ENCODE assay signal across 24 mouse cellular contexts in the genomic region with DNA sequence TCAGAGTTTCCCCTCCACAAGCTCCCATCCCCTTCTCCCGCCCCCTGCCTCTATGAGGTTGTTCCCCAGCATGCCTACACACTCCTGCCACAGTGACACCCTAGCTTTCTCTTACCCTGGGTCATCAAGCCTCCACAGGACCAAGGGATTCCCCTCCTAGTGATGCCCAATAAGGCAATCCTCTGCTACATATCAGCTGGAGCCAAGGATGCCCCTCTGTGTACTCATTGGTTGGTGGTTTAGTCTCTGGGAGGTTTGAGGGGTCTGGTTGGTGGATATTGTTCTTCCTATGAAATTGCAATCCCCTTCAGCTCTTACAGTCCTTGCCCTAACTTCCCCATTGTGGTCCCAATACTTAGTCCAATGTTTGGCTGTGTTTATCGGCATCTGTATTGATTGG.
DNase-seq lines count a peak whose midpoint lies in the region; ATAC-seq and TF ChIP-seq lines count a peak whose summit lies in the region.
"Had no signal": no experiment of that assay in that cellular context is flagged by ENCODE, and none has a peak within 500 bp of the region (broad histone marks: within the 10 kb centered on the region; RNA-seq: fewer than 3 reads in every experiment).

No protein-coding gene starts in this region.

- H3K27me3 ChIP-seq in heart, adult 2 months (ENCODE audit: control insufficient read depth, insufficient read depth, low read length) = no peaks in the 10 kb centered on the region
- no peaks in the 10 kb centered on the region for H3K27me3 ChIP-seq in hindbrain, embryonic 12.5 days
- no peaks in the 10 kb centered on the region for H3K27me3 ChIP-seq in hindbrain, postnatal 0 days (ENCODE audit: insufficient read depth, low read length)
- H3K27me3 ChIP-seq: CH12.LX; embryonic facial prominence, embryonic 12.5 days; forebrain, embryonic 13.5 days; forebrain, embryonic 15.5 days; Patski had no signal

- H3K79me2 ChIP-seq in heart, adult 2 months (replicated peaks; ENCODE audit: control insufficient read depth, insufficient read depth, low read length) = no peaks in the 10 kb centered on the region

- no peak for TF ChIP-seq EP300 in heart, adult 2 months (IDR thresholded peaks at IDR 0.05; ENCODE audit: insufficient read depth, low read depth, low read length)

- H3K9me3 ChIP-seq in hindbrain, embryonic 12.5 days (replicated peaks) = peaks cover 69% of the 10 kb centered on the region
- H3K9me3 ChIP-seq in hindbrain, postnatal 0 days (ENCODE audit: low read length) = peaks cover 60% of the 10 kb centered on the region

- WGBS in heart, adult 2 months = 65% methylated on average over 2 of the region's 2 CpGs
- 79% methylated on average over 2 of the region's 2 CpGs for WGBS in hindbrain, embryonic 12.5 days
- 82% methylated on average over 2 of the region's 2 CpGs for WGBS in hindbrain, postnatal 0 days

- H3K27ac ChIP-seq in heart, adult 2 months = no peak overlapping the region
- H3K27ac ChIP-seq in hindbrain, embryonic 12.5 days = no peak overlapping the region
- no peak overlapping the region for H3K27ac ChIP-seq in hindbrain, postnatal 0 days
- H3K27ac ChIP-seq: embryonic facial prominence, embryonic 10.5 days; embryonic facial prominence, embryonic 12.5 days; forebrain, embryonic 13.5 days; forebrain, embryonic 15.5 days had no signal

- peak; percentile 83 for DNase-seq in heart, adult 11 months
- no peak for DNase-seq in heart, adult 2 months
- no peak for DNase-seq in hindbrain, postnatal 0 days (ENCODE audit: low spot score)
- peak; percentile 35 for DNase-seq in testis, postnatal 10 days (ENCODE audit: low spot score)
- DNase-seq in testis, postnatal 14 days (ENCODE audit: low spot score) = no peak
- DNase-seq: adrenal gland, adult 8-10 months; adrenal gland, postnatal 14 days; adrenal gland, postnatal 36 days; B cell, adult 2 months; cerebellum, adult 11-12 months; cerebellum, adult 2 months; cerebellum, adult 9-10 months; cerebellum, postnatal 10 days; cerebellum, postnatal 25 days had no signal

- peak; percentile 23; the same call in 1 of the 2 replicates for ATAC-seq in hindbrain, embryonic 12.5 days (ENCODE audit: low FRiP score)
- ATAC-seq in hindbrain, postnatal 0 days = no peak
- ATAC-seq: activated CD4-positive, CD25-positive, alpha-beta regulatory T cell, adult 4 months; CD4-positive, CD25-positive, alpha-beta regulatory T cell, adult 4 months; forebrain, embryonic 13.5 days; forebrain, embryonic 15.5 days; Patski had no signal

- H3K36me3 ChIP-seq in heart, adult 2 months (ENCODE audit: control insufficient read depth, insufficient read depth, low read length) = no peaks in the 10 kb centered on the region
- 0 out of 2 replicates have a peak, but pooled peaks cover 2% of the 10 kb centered on the region for H3K36me3 ChIP-seq in hindbrain, embryonic 12.5 days
- no peaks in the 10 kb centered on the region for H3K36me3 ChIP-seq in hindbrain, postnatal 0 days (ENCODE audit: insufficient read depth, low read length)
- H3K36me3 ChIP-seq: embryonic facial prominence, embryonic 10.5 days; embryonic facial prominence, embryonic 12.5 days; forebrain, embryonic 15.5 days; G1E had no signal

- H3K4me2 ChIP-seq in hindbrain, embryonic 12.5 days (replicated peaks) = no peak overlapping the region
- H3K4me2 ChIP-seq in hindbrain, postnatal 0 days (ENCODE audit: low read depth, low read length) = no peak overlapping the region
- H3K4me2 ChIP-seq: embryonic facial prominence, embryonic 12.5 days; forebrain, embryonic 13.5 days; forebrain, embryonic 15.5 days had no signal

- no peaks in the 10 kb centered on the region for H3K4me1 ChIP-seq in heart, adult 2 months (ENCODE audit: control insufficient read depth, insufficient read depth, low read length)
- no peaks in the 10 kb centered on the region for H3K4me1 ChIP-seq in hindbrain, embryonic 12.5 days
- no peaks in the 10 kb centered on the region for H3K4me1 ChIP-seq in hindbrain, postnatal 0 days (ENCODE audit: insufficient read depth, low read length)
- H3K4me1 ChIP-seq: embryonic facial prominence, embryonic 10.5 days; embryonic facial prominence, embryonic 12.5 days; forebrain, embryonic 13.5 days; forebrain, embryonic 15.5 days had no signal

- intact Hi-C loops in heart, adult 2 months (cut with DNase I) = no loop called here

- TF ChIP-seq CTCF in heart, adult 2 months (IDR thresholded peaks at IDR 0.05) = no peak
- TF ChIP-seq CTCF in hindbrain, postnatal 0 days (IDR thresholded peaks at IDR 0.05; ENCODE audit: low read depth) = no peak

- no peak for TF ChIP-seq POLR2A in heart, adult 2 months (IDR thresholded peaks at IDR 0.05; ENCODE audit: insufficient read depth, low read depth, low read length)

- H3K9ac ChIP-seq in heart, adult 2 months (ENCODE audit: low read depth, low read length) = no peak overlapping the region
- no peak overlapping the region for H3K9ac ChIP-seq in hindbrain, embryonic 12.5 days
- no peak overlapping the region for H3K9ac ChIP-seq in hindbrain, postnatal 0 days (replicated peaks; ENCODE audit: low read length)
- H3K9ac ChIP-seq: embryonic facial prominence, embryonic 12.5 days; forebrain, embryonic 13.5 days; forebrain, embryonic 15.5 days had no signal

- H3K4me3 ChIP-seq in heart, adult 2 months = no peak overlapping the region
- no peak overlapping the region for H3K4me3 ChIP-seq in hindbrain, embryonic 12.5 days
- no peak overlapping the region for H3K4me3 ChIP-seq in hindbrain, postnatal 0 days (ENCODE audit: low read length)
- H3K4me3 ChIP-seq: embryonic facial prominence, embryonic 10.5 days; embryonic facial prominence, embryonic 12.5 days; forebrain, embryonic 13.5 days; forebrain, embryonic 15.5 days had no signal

Comparison
In these comparisons a context has a peak if more than half of its experiments do, and no peak if none do; other contexts are left out.
1. DNase-seq: peak in heart, adult 11 months (single experiment) and testis, postnatal 10 days (single experiment); none in heart, adult 2 months (0 of 2), hindbrain, postnatal 0 days (single experiment) and testis, postnatal 14 days (single experiment).